Comparison of ENCODE assay signal across 8 mouse cellular contexts in the genomic region with DNA sequence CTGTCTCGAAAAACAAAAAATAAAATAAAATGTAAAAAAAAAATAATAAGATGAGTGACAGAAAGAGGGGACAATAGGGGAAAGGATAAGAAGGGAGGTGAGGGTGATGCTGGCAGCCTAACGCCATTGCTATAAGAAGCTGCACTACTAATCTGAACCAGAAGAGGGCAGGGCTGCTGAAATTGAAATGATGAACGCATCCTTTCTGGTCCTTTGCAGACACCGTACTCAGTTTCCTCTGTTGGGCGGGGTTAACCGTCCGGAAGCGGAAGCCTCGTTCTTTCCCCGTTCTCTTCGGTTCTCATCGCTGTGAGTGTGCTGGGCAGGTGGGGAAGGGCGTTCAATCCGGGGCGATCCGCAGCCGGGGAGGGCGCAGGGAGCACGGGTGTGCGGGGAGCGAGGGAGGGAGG. TPM values are rescaled to one million over a fixed set of nuclear protein-coding genes. Genes with fewer than 3 reads are reported as not detected.
DNase-seq lines count a peak whose midpoint lies in the region; ATAC-seq and TF ChIP-seq lines count a peak whose summit lies in the region.

A gene (plus strand): TSS at position 224 of the 410 bp plus-strand sequence.

- peaks cover 43% of the 10 kb centered on the region for H3K36me3 ChIP-seq in ES-Bruce4 (ENCODE audit: control insufficient read depth, insufficient read depth, low read length, poor library complexity, severe bottlenecking)
- H3K36me3 ChIP-seq in forebrain, embryonic 13.5 days (ENCODE audit: poor library complexity, severe bottlenecking), result peaks cover 31% of the 10 kb centered on the region
- H3K36me3 ChIP-seq in heart, postnatal 0 days (replicated peaks; ENCODE audit: control insufficient read depth, insufficient read depth, low read length), result peaks cover 30% of the 10 kb centered on the region
- peaks cover 31% of the 10 kb centered on the region for H3K36me3 ChIP-seq in liver, embryonic 14.5 days (replicated peaks; ENCODE audit: control insufficient read depth, insufficient read depth, low read depth)
- H3K36me3 ChIP-seq in stomach, embryonic 15.5 days, result peaks cover 30% of the 10 kb centered on the region

- H3K9me3 ChIP-seq in ES-Bruce4 (replicated peaks; ENCODE audit: control insufficient read depth, insufficient read depth, low read length, poor library complexity, severe bottlenecking), result no peaks in the 10 kb centered on the region
- H3K9me3 ChIP-seq in forebrain, embryonic 13.5 days (replicated peaks), result no peaks in the 10 kb centered on the region
- no peaks in the 10 kb centered on the region for H3K9me3 ChIP-seq in heart, postnatal 0 days (replicated peaks; ENCODE audit: control insufficient read depth, low read length)
- H3K9me3 ChIP-seq in liver, embryonic 14.5 days (ENCODE audit: control insufficient read depth, low read length), result no peaks in the 10 kb centered on the region
- H3K9me3 ChIP-seq in stomach, embryonic 15.5 days, result no peaks in the 10 kb centered on the region

- H3K4me2 ChIP-seq in forebrain, embryonic 13.5 days, result peak within 1 kb of the TSS; percentile 95
- H3K4me2 ChIP-seq in heart, postnatal 0 days (ENCODE audit: low read depth, low read length), result peak within 1 kb of the TSS; percentile 91
- H3K4me2 ChIP-seq in liver, embryonic 14.5 days (ENCODE audit: low read depth), result peak within 1 kb of the TSS; percentile 77
- peak within 1 kb of the TSS; percentile 71 for H3K4me2 ChIP-seq in stomach, embryonic 15.5 days

- WGBS in forebrain, embryonic 13.5 days, result under 1% methylated on average over 20 of the region's 21 CpGs
- WGBS in heart, postnatal 0 days, result 1% methylated on average over 18 of the region's 21 CpGs
- under 1% methylated on average over 21 of the region's 21 CpGs for WGBS in liver, embryonic 14.5 days (ENCODE audit: insufficient replicate concordance)
- WGBS in stomach, embryonic 15.5 days, result under 1% methylated on average over 20 of the region's 21 CpGs

- TF ChIP-seq POLR2A in ES-Bruce4 (IDR thresholded peaks at IDR 0.05; ENCODE audit: insufficient read depth, low read length), result no peak

- no peaks in the 10 kb centered on the region for H3K27me3 ChIP-seq in ES-Bruce4 (ENCODE audit: control insufficient read depth, insufficient read depth, low read length, poor library complexity, severe bottlenecking)
- peaks cover 12% of the 10 kb centered on the region; the same call in 1 of the 2 replicates for H3K27me3 ChIP-seq in forebrain, embryonic 13.5 days
- H3K27me3 ChIP-seq in heart, postnatal 0 days (ENCODE audit: control insufficient read depth, insufficient read depth, low read length), result peaks cover 8% of the 10 kb centered on the region; the same call in 1 of the 2 replicates
- no peaks in the 10 kb centered on the region for H3K27me3 ChIP-seq in liver, embryonic 14.5 days (ENCODE audit: control insufficient read depth, insufficient read depth, low read length)
- no peaks in the 10 kb centered on the region for H3K27me3 ChIP-seq in stomach, embryonic 15.5 days (replicated peaks)

- H3K27ac ChIP-seq in ES-Bruce4 (ENCODE audit: insufficient read depth, low read length), result peak within 1 kb of the TSS; percentile 59
- H3K27ac ChIP-seq in forebrain, embryonic 13.5 days, result peak within 1 kb of the TSS; percentile 94
- H3K27ac ChIP-seq in heart, postnatal 0 days (ENCODE audit: low read depth), result peak within 1 kb of the TSS; percentile 95
- H3K27ac ChIP-seq in liver, embryonic 14.5 days, result peak within 1 kb of the TSS; percentile 18
- peak within 1 kb of the TSS; percentile 92 for H3K27ac ChIP-seq in stomach, embryonic 15.5 days

- peak; percentile 77 for ATAC-seq in cerebellum, adult (ENCODE audit: insufficient number of reproducible peaks, low FRiP score, low TSS enrichment)
- ATAC-seq in forebrain, embryonic 13.5 days, result peak; percentile 90
- ATAC-seq in heart, postnatal 0 days (ENCODE audit: insufficient read depth, low read depth), result peak; percentile 87
- ATAC-seq in liver, embryonic 14.5 days (ENCODE audit: insufficient read depth), result peak; percentile 86
- peak; percentile 86 for ATAC-seq in stomach, embryonic 15.5 days (ENCODE audit: insufficient read depth, low FRiP score, low read depth)

- 0 out of 2 replicates have a peak, but pooled peaks have one; percentile 32 for TF ChIP-seq EP300 in ES-Bruce4 (IDR thresholded peaks at IDR 0.05; ENCODE audit: insufficient read depth, low read depth, low read length)
- peak; percentile 54; the same call in 1 of the 2 replicates for TF ChIP-seq EP300 in heart, postnatal 0 days (IDR thresholded peaks at IDR 0.05; ENCODE audit: low read depth)
- TF ChIP-seq EP300 in liver, embryonic 14.5 days (IDR thresholded peaks at IDR 0.05; ENCODE audit: low read depth), result no peak

- peak within 1 kb of the TSS; percentile 81 for H3K9ac ChIP-seq in ES-Bruce4 (ENCODE audit: low read depth, poor library complexity, severe bottlenecking)
- H3K9ac ChIP-seq in forebrain, embryonic 13.5 days, result peak within 1 kb of the TSS; percentile 89
- H3K9ac ChIP-seq in heart, postnatal 0 days (replicated peaks; ENCODE audit: low read depth, low read length), result peak within 1 kb of the TSS; percentile 90
- H3K9ac ChIP-seq in liver, embryonic 14.5 days (replicated peaks), result peak within 1 kb of the TSS; percentile 90
- H3K9ac ChIP-seq in stomach, embryonic 15.5 days, result peak within 1 kb of the TSS; percentile 79

- peak; percentile 96 for DNase-seq in heart, postnatal 0 days (ENCODE audit: low spot score)
- peak; percentile 95 to 96 for DNase-seq in kidney, postnatal 36 days
- DNase-seq in liver, embryonic 14.5 days (ENCODE audit: low read depth in 3 of 3, low spot score in 3 of 3), result peak; percentile 92 to 94 (median 92)
- peak; percentile 93 for DNase-seq in neural tube, embryonic 10.5 days (ENCODE audit: extremely low spot score, low spot score)

- H3K4me3 ChIP-seq in ES-Bruce4 (ENCODE audit: low read depth, low read length), result peak within 1 kb of the TSS; percentile 85
- peak within 1 kb of the TSS; percentile 93 for H3K4me3 ChIP-seq in forebrain, embryonic 13.5 days
- peak within 1 kb of the TSS; percentile 89 for H3K4me3 ChIP-seq in heart, postnatal 0 days (ENCODE audit: low read depth, low read length)
- H3K4me3 ChIP-seq in liver, embryonic 14.5 days (ENCODE audit: insufficient read depth in 1 of 2, low read depth in 2 of 2, low read length in 2 of 2), result peak within 1 kb of the TSS; percentile 75 to 92
- H3K4me3 ChIP-seq in stomach, embryonic 15.5 days (replicated peaks), result peak within 1 kb of the TSS; percentile 96

- TF ChIP-seq CTCF in ES-Bruce4 (IDR thresholded peaks at IDR 0.05; ENCODE audit: low read depth, low read length), result peak; percentile 45
- TF ChIP-seq CTCF in heart, postnatal 0 days (IDR thresholded peaks at IDR 0.05; ENCODE audit: low read depth), result peak; percentile 91
- TF ChIP-seq CTCF in liver, embryonic 14.5 days (IDR thresholded peaks at IDR 0.05; ENCODE audit: low read depth), result peak; percentile 90

- H3K4me1 ChIP-seq in ES-Bruce4 (ENCODE audit: control insufficient read depth, insufficient read depth, low read length), result peaks cover 2% of the 10 kb centered on the region
- peaks cover 20% of the 10 kb centered on the region for H3K4me1 ChIP-seq in forebrain, embryonic 13.5 days
- H3K4me1 ChIP-seq in heart, postnatal 0 days (ENCODE audit: control insufficient read depth, insufficient read depth), result peaks cover 18% of the 10 kb centered on the region
- peaks cover 5 to 16% of the 10 kb centered on the region in 2 experiments for H3K4me1 ChIP-seq in liver, embryonic 14.5 days (replicated peaks; ENCODE audit: control insufficient read depth in 2 of 2, insufficient read depth in 2 of 2, low read length in 1 of 2)
- peaks cover 18% of the 10 kb centered on the region for H3K4me1 ChIP-seq in stomach, embryonic 15.5 days

RNA-seq across cellular contexts. Expression of the gene that starts here (rescaled TPM):
- polyA plus RNA-seq in ES-Bruce4 (2011; ENCODE audit: insufficient read depth, insufficient read length, low read depth, missing spikeins), result 1,928 and 2,044 TPM in 2 replicates
- polyA plus RNA-seq in forebrain, embryonic 13.5 days (2015; fragmentation: Nextera tagmentation; extraction: Ambion mirVana), result 911 and 1,077 TPM in 2 replicates
- total RNA-seq in heart, postnatal 0 days (2014; rRNA removed; ENCODE audit: low replicate concordance), result 331 and 650 TPM in 2 replicates
- 773 and 797 TPM in 2 replicates for polyA plus RNA-seq in heart, postnatal 0 days (2015; fragmentation: Nextera tagmentation; extraction: Ambion mirVana)
- polyA plus RNA-seq in liver, embryonic 14.5 days (2012; rRNA removed), result 758 and 1,654 TPM in 2 replicates
- polyA plus RNA-seq in liver, embryonic 14.5 days (2014; fragmentation: Nextera tagmentation; extraction: Ambion mirVana), result 899 and 926 TPM in 2 replicates
- polyA plus RNA-seq in stomach, embryonic 15.5 days (2015; fragmentation: Nextera tagmentation; extraction: Ambion mirVana), result 920 and 985 TPM in 2 replicates

Comparison
In these comparisons a context has a peak if more than half of its experiments do, and no peak if none do; other contexts are left out.
1. Peak in every context shown above with its lines: DNase-seq, ATAC-seq, H3K4me3 ChIP-seq and H3K27ac ChIP-seq.
2. H3K27ac ChIP-seq: peak in every context shown above with its lines; median percentile 95 in heart, postnatal 0 days; 94 in forebrain, embryonic 13.5 days; 92 in stomach, embryonic 15.5 days; 59 in ES-Bruce4; 18 in liver, embryonic 14.5 days.